Mouse (Mus musculus): Measurements from ENCODE around the gene Smad6. TPM values are rescaled to one million over a fixed set of nuclear protein-coding genes. Genes with fewer than 3 reads are reported as not detected.
A peak's percentile ranks its signal among the peaks of the same experiment; 100 is the strongest.

Smad6 gene
- polyA plus RNA-seq, 1 experiment from 2014 or later, result 10.6 TPM

DNA sequence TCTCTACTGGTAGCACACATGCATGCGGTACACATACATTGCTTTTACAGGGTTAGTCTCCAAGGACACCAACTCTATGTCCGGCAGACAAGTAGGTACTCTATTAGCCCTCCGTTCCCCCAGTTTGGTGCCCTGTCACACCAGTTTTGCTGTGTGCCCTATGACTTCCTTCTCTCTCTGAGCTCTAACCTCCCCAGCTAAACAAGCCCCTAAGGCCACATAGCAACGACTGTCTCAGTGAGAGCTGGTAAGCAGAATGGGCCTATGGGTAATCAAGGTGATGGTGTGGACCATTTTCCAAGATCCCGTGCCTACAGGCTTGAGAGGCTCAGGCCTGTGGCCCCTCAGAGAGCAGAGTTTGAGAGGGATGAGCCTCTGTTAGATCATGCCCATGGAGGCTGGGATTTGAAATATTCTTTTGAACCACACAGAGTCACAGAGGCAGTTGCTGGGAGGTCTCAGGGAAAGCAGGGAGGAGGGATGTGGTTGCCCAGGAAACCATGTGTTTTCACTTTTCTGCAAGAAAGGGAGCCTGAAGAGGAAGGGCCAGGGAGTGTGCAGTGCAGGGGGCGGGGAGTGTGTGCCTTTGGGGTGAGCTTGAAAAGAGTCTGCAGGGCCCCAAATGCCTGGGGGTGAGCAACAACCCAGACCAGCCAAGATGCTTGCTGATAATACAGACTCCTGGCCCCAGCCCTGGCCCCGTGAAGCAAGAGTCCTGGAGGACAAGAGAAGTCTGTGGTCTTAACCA is 36.2 kb upstream of the Smad6 start:
- H3K27ac ChIP-seq, result no peak overlapping the region
- no peaks in the 10 kb centered on the region for H3K9me3 ChIP-seq (replicated peaks; ENCODE audit: low read length)
- no peaks in the 10 kb centered on the region for H3K36me3 ChIP-seq (ENCODE audit: insufficient read depth, low read length)
- TF ChIP-seq CTCF (IDR thresholded peaks at IDR 0.05; ENCODE audit: low read depth), result no peak
- H3K27me3 ChIP-seq (ENCODE audit: insufficient read depth, low read length), result no peaks in the 10 kb centered on the region
- WGBS, result 69% methylated on average over 7 of the region's 7 CpGs
- peaks cover 13% of the 10 kb centered on the region; the same call in 1 of the 2 replicates for H3K4me1 ChIP-seq (replicated peaks; ENCODE audit: insufficient read depth, low read length)
- H3K9ac ChIP-seq (ENCODE audit: low read depth, low read length), result no peak overlapping the region
- no peak for ATAC-seq (replicated peaks; ENCODE audit: low FRiP score, low read depth)
- no peak overlapping the region for H3K4me2 ChIP-seq (ENCODE audit: low read length)
- H3K4me3 ChIP-seq (replicated peaks; ENCODE audit: low read depth, low read length), result no peak overlapping the region
- DNase-seq (ENCODE audit: low spot score), result peak; percentile 55

GRCm38 (mm10) chr9:64055162-64055561 is 33.3 kb upstream of the Smad6 start:
- 62% methylated on average over 9 of the region's 9 CpGs for WGBS
- no peak for ATAC-seq (replicated peaks; ENCODE audit: low FRiP score, low read depth)
- no peak overlapping the region for H3K9ac ChIP-seq (ENCODE audit: low read depth, low read length)
- no peaks in the 10 kb centered on the region for H3K27me3 ChIP-seq (ENCODE audit: insufficient read depth, low read length)
- no peak for DNase-seq (ENCODE audit: low spot score)
- H3K4me3 ChIP-seq (replicated peaks; ENCODE audit: low read depth, low read length), result no peak overlapping the region
- no peak overlapping the region for H3K4me2 ChIP-seq (ENCODE audit: low read length)
- H3K4me1 ChIP-seq (replicated peaks; ENCODE audit: insufficient read depth, low read length), result peaks cover 13% of the 10 kb centered on the region
- no peaks in the 10 kb centered on the region for H3K36me3 ChIP-seq (ENCODE audit: insufficient read depth, low read length)
- H3K9me3 ChIP-seq (replicated peaks; ENCODE audit: low read length), result no peaks in the 10 kb centered on the region
- no peak overlapping the region for H3K27ac ChIP-seq
- TF ChIP-seq CTCF (IDR thresholded peaks at IDR 0.05; ENCODE audit: low read depth), result no peak

DNA sequence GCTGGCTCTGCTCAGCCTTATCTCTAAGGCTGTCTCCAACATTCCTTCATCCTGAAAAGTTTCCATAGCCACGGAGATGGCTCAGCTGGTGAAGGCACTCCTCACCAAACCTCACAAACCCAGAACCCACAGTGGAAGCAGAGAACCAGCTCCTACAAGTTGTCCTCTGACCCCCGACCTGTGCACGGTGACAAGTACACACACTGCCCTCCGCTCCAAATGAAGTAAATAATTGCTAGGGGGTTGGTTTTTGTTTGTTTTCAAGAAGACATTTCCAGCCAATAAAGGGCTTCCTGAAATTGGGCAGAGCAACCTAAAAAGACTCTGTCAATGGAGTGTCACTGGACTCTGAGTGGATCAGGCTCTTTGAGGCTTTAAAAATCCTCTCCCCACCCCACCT is 31.9 kb upstream of the Smad6 start:
- DNase-seq (ENCODE audit: low spot score), result no peak
- H3K9me3 ChIP-seq (replicated peaks; ENCODE audit: low read length), result no peaks in the 10 kb centered on the region
- peaks cover 11% of the 10 kb centered on the region for H3K4me1 ChIP-seq (replicated peaks; ENCODE audit: insufficient read depth, low read length)
- H3K9ac ChIP-seq (ENCODE audit: low read depth, low read length), result no peak overlapping the region; the same call in 1 of the 2 replicates
- H3K4me3 ChIP-seq (replicated peaks; ENCODE audit: low read depth, low read length), result no peak overlapping the region
- no peaks in the 10 kb centered on the region for H3K36me3 ChIP-seq (ENCODE audit: insufficient read depth, low read length)
- TF ChIP-seq CTCF (IDR thresholded peaks at IDR 0.05; ENCODE audit: low read depth), result no peak
- no peak overlapping the region for H3K4me2 ChIP-seq (ENCODE audit: low read length)
- no peak overlapping the region for H3K27ac ChIP-seq
- ATAC-seq (replicated peaks; ENCODE audit: low FRiP score, low read depth), result no peak
- WGBS, result 51% methylated on average over 4 of the region's 4 CpGs
- H3K27me3 ChIP-seq (ENCODE audit: insufficient read depth, low read length), result no peaks in the 10 kb centered on the region

GRCm38 (mm10) chr9:64051241-64051640 is 29.4 kb upstream of the Smad6 start:
- H3K27ac ChIP-seq, result no peak overlapping the region
- no peaks in the 10 kb centered on the region for H3K27me3 ChIP-seq (ENCODE audit: insufficient read depth, low read length)
- no peaks in the 10 kb centered on the region for H3K36me3 ChIP-seq (ENCODE audit: insufficient read depth, low read length)
- H3K9ac ChIP-seq (ENCODE audit: low read depth, low read length), result no peak overlapping the region
- no peak for TF ChIP-seq CTCF (IDR thresholded peaks at IDR 0.05; ENCODE audit: low read depth)
- no peak for DNase-seq (ENCODE audit: low spot score)
- H3K4me1 ChIP-seq (replicated peaks; ENCODE audit: insufficient read depth, low read length), result peaks cover 11% of the 10 kb centered on the region
- H3K4me3 ChIP-seq (replicated peaks; ENCODE audit: low read depth, low read length), result no peak overlapping the region
- H3K9me3 ChIP-seq (replicated peaks; ENCODE audit: low read length), result no peaks in the 10 kb centered on the region
- no peak for ATAC-seq (replicated peaks; ENCODE audit: low FRiP score, low read depth)
- 96% methylated on average over 2 of the region's 2 CpGs for whole genome bisulfite sequencing
- H3K4me2 ChIP-seq (ENCODE audit: low read length), result no peak overlapping the region

- Histone ChIP-seq H3K4me1 (replicated peaks; ENCODE audit: insufficient read depth, low read length) (peaks cover 11% of the 10 kb centered on the region), H3K9me3 (replicated peaks; ENCODE audit: low read length) (no peaks in the 10 kb centered on the region), H3K27me3 (ENCODE audit: insufficient read depth, low read length) (no peaks in the 10 kb centered on the region), H3K27ac (peak overlapping the region; percentile 82; the same call in 1 of the 2 replicates), H3K4me2 (ENCODE audit: low read length) (peak overlapping the region; percentile 51), H3K9ac (ENCODE audit: low read depth, low read length) (peak overlapping the region; percentile 46; the same call in 1 of the 2 replicates), H3K36me3 (ENCODE audit: insufficient read depth, low read length) (no peaks in the 10 kb centered on the region), H3K4me3 (replicated peaks; ENCODE audit: low read depth, low read length) (peak overlapping the region; percentile 24; the same call in 1 of the 2 replicates)
- 25% methylated on average over 8 of the region's 8 CpGs for WGBS
- DNase-seq (ENCODE audit: low spot score), result no peak
- TF ChIP-seq CTCF (IDR thresholded peaks at IDR 0.05; ENCODE audit: low read depth), result no peak
- ATAC-seq (replicated peaks; ENCODE audit: low FRiP score, low read depth), result no peak
Observed at GRCm38 (mm10) chr9:64050513-64051065, 28.7 kb upstream of the Smad6 start.

DNA sequence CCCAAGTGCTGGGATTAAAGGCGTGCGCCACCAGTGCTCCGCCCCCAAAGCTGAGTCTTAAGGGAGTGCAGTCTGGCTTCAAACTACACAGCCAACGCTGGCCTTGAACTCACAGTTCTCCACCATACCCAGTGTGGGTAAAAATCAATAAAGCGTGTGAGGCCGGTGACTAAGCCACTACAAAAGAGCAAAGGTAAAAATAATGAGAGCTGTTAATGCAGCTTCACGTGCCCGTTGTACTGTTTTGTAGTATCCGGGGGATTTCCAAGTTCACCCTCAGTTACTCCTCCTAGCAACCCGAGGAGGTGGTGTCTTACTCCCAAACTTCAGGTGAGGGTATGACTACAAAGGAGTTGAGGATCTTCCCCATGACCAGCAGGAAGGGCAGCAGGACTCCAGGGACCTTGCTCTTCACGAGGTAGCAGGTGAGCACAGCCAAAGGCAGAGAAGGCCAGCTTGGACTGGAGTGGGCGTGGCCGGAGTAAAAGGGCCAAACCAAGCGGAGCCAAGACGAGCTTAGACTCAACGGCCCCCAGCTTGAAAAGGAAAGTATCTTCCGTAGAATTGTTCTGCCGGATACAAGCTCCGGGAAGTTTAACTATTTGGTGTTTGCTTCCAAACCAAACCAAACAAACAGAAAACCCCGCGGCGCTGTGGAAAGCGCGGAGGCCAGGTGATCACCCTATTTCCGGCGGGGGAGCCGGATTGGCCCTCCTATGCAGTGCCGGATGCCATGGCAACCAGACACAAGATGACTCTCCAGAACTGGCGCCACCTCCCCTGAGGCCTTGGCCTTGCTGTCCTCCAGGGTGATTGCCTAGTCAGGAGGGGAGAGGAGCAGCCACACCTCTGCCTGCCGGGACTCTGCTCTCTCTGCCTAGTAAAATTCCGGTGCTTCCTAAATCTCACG is 27.9 kb upstream of the Smad6 start:
- 10% methylated on average over 32 of the region's 32 CpGs for WGBS
- DNase-seq (ENCODE audit: low spot score) (peak; percentile 83), ATAC-seq (replicated peaks; ENCODE audit: low FRiP score, low read depth) (peak; percentile 92)
- H3K27ac ChIP-seq, result peak overlapping the region; percentile 82
- no peaks in the 10 kb centered on the region for H3K36me3 ChIP-seq (ENCODE audit: insufficient read depth, low read length)
- TF ChIP-seq CTCF (IDR thresholded peaks at IDR 0.05; ENCODE audit: low read depth), result 0 out of 2 replicates have a peak, but pooled peaks have one; percentile 2
- H3K4me3 ChIP-seq (replicated peaks; ENCODE audit: low read depth, low read length), result peak overlapping the region; percentile 24
- peak overlapping the region; percentile 51 for H3K4me2 ChIP-seq (ENCODE audit: low read length)
- no peaks in the 10 kb centered on the region for H3K9me3 ChIP-seq (replicated peaks; ENCODE audit: low read length)
- H3K27me3 ChIP-seq (ENCODE audit: insufficient read depth, low read length), result no peaks in the 10 kb centered on the region
- H3K9ac ChIP-seq (ENCODE audit: low read depth, low read length), result peak overlapping the region; percentile 46; the same call in 1 of the 2 replicates
- peaks cover 20% of the 10 kb centered on the region for H3K4me1 ChIP-seq (replicated peaks; ENCODE audit: insufficient read depth, low read length)
